Mouse (Mus musculus) heart, embryonic 11.5 days (tissue): ENCODE data around the gene Id1. TPM values are rescaled to one million over a fixed set of nuclear protein-coding genes. Genes with fewer than 3 reads are reported as not detected.

Source experiments
- microRNA-seq: library from miRNA; unstranded; fragments of <30 nt; microRNA quantifications from one replicate; pipeline ENCODE4, GENCODE M21; 2016; ENCODE audit warnings: borderline number of aligned reads
- polyA plus RNA-seq: library from polyadenylated mRNA; unstranded; fragments of >200 nt; fragmentation: Nextera tagmentation; extraction: Ambion mirVana; gene quantifications from 2 replicates; pipeline ENCODE4 v1.2.1, GENCODE M21; 2014

Id1 gene
- polyA plus RNA-seq, 1 experiment from 2014 or later = 95.3 TPM

Small RNA genes within 50 kb of the gene (microRNA-seq; reads per million reads assigned to microRNA genes)
- gene Gm23802 = not detected

Other genes with a start within 250 kb of the Id1 start
- gene Defb22, start 246.1 kb upstream of the Id1 start, polyA plus RNA-seq = not detected in 2 replicates
- gene Defb26, start 224.6 kb upstream of the Id1 start, polyA plus RNA-seq = not detected in 2 replicates
- gene Defb28, start 218.0 kb upstream of the Id1 start, polyA plus RNA-seq = not detected in 2 replicates
- gene Defb29, start 196.2 kb upstream of the Id1 start, polyA plus RNA-seq = not detected in 2 replicates
- gene Gm17416, start 166.9 kb upstream of the Id1 start, polyA plus RNA-seq = not detected in 2 replicates
- gene Defb21, start 163.5 kb upstream of the Id1 start, polyA plus RNA-seq = not detected in 2 replicates
- 1.5 TPM in 1 of 2 replicates, not detected in the other for gene Defb19, start 155.9 kb upstream of the Id1 start, polyA plus RNA-seq
- gene Defb45, start 136.9 kb upstream of the Id1 start, polyA plus RNA-seq = not detected in 2 replicates
- not detected in 2 replicates for gene Defb36, start 131.9 kb upstream of the Id1 start, polyA plus RNA-seq
- gene Defb25, start 113.2 kb upstream of the Id1 start, polyA plus RNA-seq = 1.2 and 1.4 TPM in 2 replicates
- 5.8 and 6.1 TPM in 2 replicates for gene Rem1, start 109.3 kb upstream of the Id1 start, polyA plus RNA-seq
- 92.3 and 92.8 TPM in 2 replicates for gene H13, start 66.8 kb upstream of the Id1 start, polyA plus RNA-seq
- gene Mcts2, start 49.2 kb upstream of the Id1 start, polyA plus RNA-seq = 22.2 and 29.2 TPM in 2 replicates
- gene Cox4i2, start 17.9 kb downstream of the Id1 start, polyA plus RNA-seq = 22.4 and 22.5 TPM in 2 replicates
- gene Bcl2l1, start 95.5 kb downstream of the Id1 start, polyA plus RNA-seq = 69.8 and 73.1 TPM in 2 replicates
- 81.0 and 88.3 TPM in 2 replicates for gene Tpx2, start 111.7 kb downstream of the Id1 start, polyA plus RNA-seq
- gene Mylk2, start 175.1 kb downstream of the Id1 start, polyA plus RNA-seq = not detected in 2 replicates
- gene Foxs1, start 197.0 kb downstream of the Id1 start, polyA plus RNA-seq = 0.52 and 0.83 TPM in 2 replicates
- gene Dusp15, start 215.4 kb downstream of the Id1 start, polyA plus RNA-seq = 0.07 TPM in 1 of 2 replicates, not detected in the other
- 0.76 TPM in 1 of 2 replicates, not detected in the other for gene Ttll9, start 226.2 kb downstream of the Id1 start, polyA plus RNA-seq